Mouse (Mus musculus) heart, postnatal 0 days (tissue): ENCODE results near the gene Srgn.

Experiments used
- CTCF ChIP-seq: IDR thresholded peaks from 2 replicates; pipeline ENCODE4 v1.5.1; 2016; ENCODE audit warnings: antibody characterized with exemption, control low read depth, low read depth
- EP300 ChIP-seq: IDR thresholded peaks from 2 replicates; pipeline ENCODE4 v1.6.1; 2016; ENCODE audit warnings: antibody characterized with exemption, low read depth

DNA sequence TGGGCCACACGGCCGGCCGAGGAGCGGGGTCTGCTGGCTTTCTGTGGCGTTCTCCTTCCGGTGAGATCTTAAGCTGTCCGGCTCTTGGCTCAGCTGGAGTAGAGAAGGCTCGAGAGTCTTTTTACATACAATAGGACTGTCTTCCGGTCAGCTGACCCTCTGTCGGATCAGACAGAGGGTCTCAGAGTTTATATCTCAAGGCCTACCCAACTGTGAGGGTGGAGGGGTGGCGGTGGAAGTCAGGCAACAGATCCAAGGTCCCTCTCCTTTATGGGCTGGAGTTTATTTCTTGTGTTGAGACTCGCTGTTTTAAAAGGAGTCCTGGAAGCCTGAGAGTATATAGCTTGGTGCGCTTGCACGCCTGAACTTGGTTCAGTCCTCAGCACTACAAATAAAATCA is at the start of gene Srgn:
- TF ChIP-seq CTCF, result no peak
- no peak for TF ChIP-seq EP300
